Mouse (Mus musculus) right cerebral cortex, postnatal 10 days (tissue): ENCODE results near the gene Zc3h7b.
"Not testable (repeated sequence)": the region's sequence is repeated elsewhere in the genome, so short reads cannot be mapped to it uniquely, and the experiment has no call there.

ENCODE experiments used
- DNase-seq, 2 experiments: peaks; one replicate each; pipeline ENCODE4 v3.0.0; 2021; ENCODE audit warnings: low spot score in 2 of 2

Zc3h7b gene

GRCm38 (mm10) chr15:81744992-81745600, at the start of gene Zc3h7b, which contains the start of gene Rangap1:
TSS of gene Zc3h7b (plus strand) at chr15:81745057.
TSS of gene Rangap1 (minus strand) at chr15:81745530.
- DNase-seq: peak; percentile 83 to 85

- DNase-seq: peak; percentile 82 to 84
These were observed 47.7 kb upstream of the Zc3h7b start, which contains the start of gene Chadl for GRCm38 (mm10) chr15:81697175-81697574. TSS of gene Chadl (minus strand) at chr15:81697287.

- DNase-seq: peak in 1 of 2 experiments; percentile 44
These were observed 47.0 kb upstream of the Zc3h7b start for GRCm38 (mm10) chr15:81697847-81698246.

DNA sequence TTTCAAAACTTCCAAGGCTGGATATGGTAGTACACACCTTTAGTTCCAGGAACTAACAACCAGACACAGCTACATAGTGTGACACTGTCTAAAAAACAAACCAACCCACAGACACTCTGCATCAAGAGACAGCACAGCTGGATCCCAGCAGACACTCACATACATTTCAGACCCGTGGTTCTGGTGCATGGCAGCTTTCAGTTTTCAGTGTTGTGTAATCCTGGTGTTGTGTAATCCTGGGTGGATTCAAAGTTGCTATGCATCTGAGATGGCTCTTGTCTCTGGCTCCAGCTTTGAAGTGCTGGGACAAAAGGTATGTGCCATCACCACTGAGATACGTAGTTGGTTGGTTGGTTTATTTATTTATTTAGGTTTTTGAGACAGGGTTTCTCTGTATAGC, 46.3 kb upstream of the Zc3h7b start:
- DNase-seq: no peak

DNA sequence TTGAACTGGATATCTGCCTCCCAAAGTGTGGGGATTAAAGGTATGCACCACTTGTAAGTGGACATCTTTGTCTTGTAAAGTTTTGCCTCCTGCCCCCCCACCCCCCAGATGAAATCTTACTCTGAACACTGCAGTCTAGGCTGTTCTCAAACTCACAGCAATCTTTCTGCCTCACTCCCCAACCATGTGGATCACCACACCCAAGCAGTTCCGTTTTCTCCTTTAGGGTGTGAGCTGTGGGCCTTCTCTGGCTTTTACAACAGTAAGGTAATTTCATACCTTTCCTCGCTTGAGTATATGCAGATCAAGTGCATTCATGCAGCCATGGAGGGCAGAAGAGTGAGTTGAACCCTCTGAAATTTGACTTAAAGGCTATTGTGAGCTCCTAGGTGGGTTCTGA, 44.7 kb upstream of the Zc3h7b start:
- no peak for DNase-seq

- no peak for DNase-seq
These were observed 44.3 kb upstream of the Zc3h7b start for GRCm38 (mm10) chr15:81700601-81701000.

DNA sequence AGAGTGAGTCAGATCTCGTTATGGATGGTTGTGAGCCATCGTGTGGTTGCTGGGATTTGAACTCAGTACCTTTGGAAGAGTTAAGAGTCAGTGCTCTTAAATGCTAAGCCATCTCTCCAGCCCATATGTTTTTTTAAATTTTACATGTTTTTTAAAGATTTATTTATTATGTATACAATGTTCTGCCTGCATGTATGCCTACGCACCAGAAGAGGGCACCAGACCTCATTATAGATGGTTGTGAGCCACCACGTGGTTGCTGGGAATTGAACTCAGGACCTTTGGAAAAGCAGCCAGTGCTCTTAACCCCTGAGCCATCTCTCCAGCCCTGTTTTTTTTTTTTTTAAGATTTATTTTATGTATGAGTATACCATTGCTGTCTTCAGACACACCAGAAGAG, 43.5 kb upstream of the Zc3h7b start:
- DNase-seq: not testable (repeated sequence)

- no peak for DNase-seq
These were observed 42.4 kb upstream of the Zc3h7b start for GRCm38 (mm10) chr15:81702306-81703093.

- DNase-seq: no peak
These were observed 41.8 kb upstream of the Zc3h7b start for GRCm38 (mm10) chr15:81703094-81703489.

- DNase-seq: no peak
These were observed 35.9 kb upstream of the Zc3h7b start for GRCm38 (mm10) chr15:81708991-81709390.

- DNase-seq: no peak
These were observed 35.2 kb upstream of the Zc3h7b start for GRCm38 (mm10) chr15:81709686-81710085.

DNA sequence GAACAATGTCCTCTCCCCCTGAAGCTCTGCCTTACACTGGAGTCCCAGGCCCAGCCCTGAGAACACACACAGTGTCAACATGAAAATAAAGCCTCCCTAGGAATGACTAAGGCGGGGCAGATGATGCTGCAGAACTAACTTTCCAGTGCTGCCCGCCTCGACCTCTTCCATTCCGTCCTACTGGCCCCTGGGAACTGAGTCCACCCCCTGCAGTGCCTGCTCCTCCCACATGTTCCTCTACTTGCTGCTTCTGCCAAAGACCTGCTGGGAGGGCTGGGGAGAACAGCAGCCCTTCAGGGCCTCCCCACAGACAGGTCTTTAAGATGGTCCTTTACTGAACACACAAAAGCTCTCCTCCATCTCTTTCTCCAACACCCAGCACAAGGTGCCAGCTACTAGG, 34.1 kb upstream of the Zc3h7b start:
- no peak for DNase-seq

GRCm38 (mm10) chr15:81713742-81714141, 31.1 kb upstream of the Zc3h7b start:
- no peak for DNase-seq

- peak; percentile 56 to 85 for DNase-seq
These were observed 26.3 kb upstream of the Zc3h7b start for GRCm38 (mm10) chr15:81718336-81719138.

DNA sequence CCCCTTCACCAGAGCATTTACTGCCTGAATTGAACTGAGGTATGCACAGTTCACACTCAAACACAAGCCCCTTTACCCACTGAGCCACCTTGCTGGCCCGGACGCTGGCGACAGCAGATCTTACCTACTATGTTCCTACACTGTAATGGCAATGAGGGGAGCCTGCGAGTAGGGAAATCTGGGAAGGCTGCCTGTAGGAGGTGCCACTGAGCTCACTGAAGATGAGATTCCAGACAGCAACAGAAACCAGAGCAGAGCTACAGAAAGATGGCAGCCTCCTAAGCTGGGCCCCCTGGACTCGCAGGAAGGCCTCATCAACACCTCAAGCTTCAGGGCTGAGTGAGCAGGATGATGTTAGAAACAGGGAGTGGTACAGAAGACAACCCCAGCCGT, 25.7 kb upstream of the Zc3h7b start:
- DNase-seq: no peak

GRCm38 (mm10) chr15:81722361-81722760, 22.5 kb upstream of the Zc3h7b start:
- DNase-seq: no peak

- no peak for DNase-seq
These were observed 21.2 kb upstream of the Zc3h7b start for GRCm38 (mm10) chr15:81723653-81724052.

GRCm38 (mm10) chr15:81725965-81726364, 18.9 kb upstream of the Zc3h7b start:
- no peak for DNase-seq

GRCm38 (mm10) chr15:81729241-81729791, 15.5 kb upstream of the Zc3h7b start:
- peak; percentile 66 to 74 for DNase-seq

- peak; percentile 99 to 100 for DNase-seq
These were observed 14.8 kb upstream of the Zc3h7b start for GRCm38 (mm10) chr15:81729792-81730635.

DNA sequence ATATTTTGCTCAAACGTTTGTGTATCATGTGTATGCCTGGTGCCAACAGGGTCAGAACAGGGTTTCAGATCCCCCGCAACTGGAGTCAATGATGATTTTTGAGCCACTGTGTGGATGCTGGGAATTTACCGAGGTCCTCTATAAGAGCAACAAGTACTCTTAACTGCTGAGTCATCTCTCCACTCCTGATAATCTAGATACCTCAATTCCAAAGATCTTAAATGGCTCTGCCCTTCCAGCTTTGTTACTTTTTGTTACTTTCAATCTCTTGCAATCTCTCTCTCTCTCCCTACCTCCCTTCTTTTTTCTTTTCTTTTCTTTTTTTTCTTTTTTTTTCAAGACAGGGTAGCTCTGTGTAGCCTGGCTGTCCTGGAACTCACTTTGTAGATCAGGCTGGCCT, 9.8 kb upstream of the Zc3h7b start:
- no peak for DNase-seq
